Mouse (Mus musculus) embryonic fibroblast, embryonic 13.5 days (primary cell): ENCODE results near the gene Cpd.

ENCODE experiments used
- CTCF ChIP-seq: IDR thresholded peaks from 2 replicates; pipeline ENCODE4 v1.5.1; 2011; ENCODE audit warnings: mild to moderate bottlenecking, control low read depth, low read length, moderate library complexity, borderline replicate concordance; ENCODE audit not compliant: insufficient read depth
- POLR2A ChIP-seq: IDR thresholded peaks from 2 replicates; pipeline ENCODE4 v1.6.1; 2011; ENCODE audit warnings: low read depth, mild to moderate bottlenecking, control low read depth, low read length, moderate library complexity

DNA sequence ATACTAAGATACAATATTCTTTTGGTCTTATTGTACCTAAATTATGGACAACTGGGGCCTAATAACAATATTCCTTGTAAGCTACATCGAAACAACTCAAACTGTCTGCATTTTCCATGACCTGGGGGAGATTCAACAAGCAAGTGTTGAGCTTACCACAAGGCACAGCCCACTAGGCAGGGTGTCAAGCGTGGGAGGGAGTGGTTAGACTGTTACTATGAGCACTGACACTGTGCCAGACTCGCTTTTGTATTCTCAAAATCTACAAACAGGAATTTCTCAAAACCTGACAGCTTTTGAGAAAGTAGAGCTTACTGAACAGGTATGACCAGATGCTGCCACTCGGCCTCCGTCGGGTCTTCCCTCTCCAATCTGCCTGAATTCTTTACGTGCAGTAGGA is 55.5 kb downstream of the Cpd start:
- TF ChIP-seq POLR2A (no peak), CTCF (no peak)
